Mouse (Mus musculus) embryonic facial prominence, embryonic 15.5 days (tissue): ENCODE measurements around the gene Trpm8. TPM values are rescaled to one million over a fixed set of nuclear protein-coding genes. Genes with fewer than 3 reads are reported as not detected.

ENCODE experiments used
- ATAC-seq: fragments of 200-750 bp; cut with Nextera tagmentation; 2 replicates; pipeline ENCODE4 v1.8.0; 2017; ENCODE audit warnings: low read depth, moderate TSS enrichment; ENCODE audit not compliant: insufficient number of reproducible peaks, low FRiP score, low TSS enrichment
- H3K27ac ChIP-seq: fragments of 300-500 bp; sonication (generic); replicated peaks from 2 replicates; pipeline ENCODE4 v1.5.1; 2015; ENCODE audit warnings: mild to moderate bottlenecking, inconsistent platforms
- H3K27me3 ChIP-seq: fragments of 300-500 bp; sonication (generic); 2 replicates; pipeline ENCODE4 v1.6.1; 2015; ENCODE audit warnings: inconsistent platforms
- H3K36me3 ChIP-seq: fragments of 300-500 bp; sonication (generic); 2 replicates; pipeline ENCODE4 v1.6.1; 2015; ENCODE audit warnings: mild to moderate bottlenecking, inconsistent platforms
- H3K4me1 ChIP-seq: fragments of 300-500 bp; sonication (generic); 2 replicates; pipeline ENCODE4 v1.6.1; 2015; ENCODE audit warnings: inconsistent platforms
- H3K4me2 ChIP-seq: fragments of 300-500 bp; sonication (generic); replicated peaks from 2 replicates; pipeline ENCODE4 v1.6.1; 2015; ENCODE audit warnings: mild to moderate bottlenecking, inconsistent platforms
- H3K4me3 ChIP-seq: fragments of 300-500 bp; sonication (generic); replicated peaks from 2 replicates; pipeline ENCODE4 v1.5.1; 2015; ENCODE audit warnings: mild to moderate bottlenecking, inconsistent platforms
- H3K9ac ChIP-seq: fragments of 300-500 bp; sonication (generic); 2 replicates; pipeline ENCODE4 v1.6.1; 2015; ENCODE audit warnings: inconsistent platforms
- H3K9me3 ChIP-seq: fragments of 300-500 bp; sonication (generic); replicated peaks from 2 replicates; pipeline ENCODE4 v1.6.1; 2016; ENCODE audit warnings: inconsistent platforms
- WGBS: fragments of 180-500 bp; shearing (Covaris S2); methylation state at CpG from one replicate; pipeline ENCODE4 v1.1.7; 2015; 5-methylcytosine and 5-hydroxymethylcytosine counted together
- polyA plus RNA-seq: library from polyadenylated mRNA; unstranded; fragments of >200 nt; fragmentation: Nextera tagmentation; extraction: Ambion mirVana; gene quantifications from 2 replicates; pipeline ENCODE4 v1.2.1, GENCODE M21; 2015

Trpm8 gene
- polyA plus RNA-seq, 1 experiment from 2014 or later, result 0.05 TPM

DNA sequence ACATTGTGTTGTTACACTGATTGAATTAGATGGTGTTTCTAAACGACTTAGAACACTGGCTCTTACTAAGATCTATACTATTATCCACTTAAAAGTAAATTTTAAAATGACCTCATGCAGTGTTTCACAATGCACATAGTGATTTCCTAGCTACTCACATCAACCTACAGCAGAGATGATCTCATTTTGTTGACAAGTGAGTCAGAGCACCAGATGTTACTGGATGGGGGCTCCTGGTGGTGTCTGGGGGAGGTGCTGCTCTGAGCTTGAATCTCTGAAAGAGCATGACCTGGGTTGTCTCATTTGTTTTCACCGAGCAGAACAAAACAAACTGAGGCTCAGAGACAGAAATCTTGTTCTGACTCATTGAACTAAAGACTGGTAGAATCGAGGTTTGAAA is 68.1 kb downstream of the Trpm8 start:
- H3K27ac ChIP-seq, result no peak overlapping the region
- no peak overlapping the region for H3K4me3 ChIP-seq
- 32% methylated on average over 3 of the region's 3 CpGs for WGBS
- H3K36me3 ChIP-seq, result no peaks in the 10 kb centered on the region
- no peak for ATAC-seq
- H3K9me3 ChIP-seq, result no peaks in the 10 kb centered on the region
- no peaks in the 10 kb centered on the region for H3K27me3 ChIP-seq
- H3K4me1 ChIP-seq, result no peaks in the 10 kb centered on the region
- H3K4me2 ChIP-seq, result no peak overlapping the region
- H3K9ac ChIP-seq, result no peak overlapping the region

DNA sequence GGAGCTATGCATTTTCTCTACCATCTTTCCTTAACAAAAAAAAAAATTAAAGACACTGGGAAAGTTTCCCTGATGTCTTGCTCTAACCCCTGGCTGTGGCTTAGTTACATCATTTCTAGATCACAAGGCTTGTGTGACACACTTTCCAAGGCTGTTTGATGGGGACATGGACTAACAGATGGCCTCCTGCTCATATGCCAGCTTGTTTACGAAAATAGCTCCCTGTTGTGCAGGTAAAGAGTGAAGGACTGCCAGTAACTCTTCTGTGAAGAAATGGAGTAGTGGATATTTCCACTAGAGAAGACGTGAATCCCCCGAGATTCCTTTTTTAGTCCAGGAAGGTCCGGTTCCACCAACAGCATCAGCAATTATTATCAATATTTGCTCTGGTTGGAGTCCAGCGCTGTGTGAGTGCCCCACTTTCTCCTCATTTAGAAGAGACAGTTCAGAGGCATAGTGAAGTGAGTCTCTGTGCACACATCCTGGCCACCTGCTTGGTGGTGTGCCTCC is 71.1 kb downstream of the Trpm8 start:
- WGBS, result 88% methylated on average over 5 of the region's 5 CpGs
- Histone ChIP-seq H3K27ac (no peak overlapping the region), H3K9me3 (no peaks in the 10 kb centered on the region)

DNA sequence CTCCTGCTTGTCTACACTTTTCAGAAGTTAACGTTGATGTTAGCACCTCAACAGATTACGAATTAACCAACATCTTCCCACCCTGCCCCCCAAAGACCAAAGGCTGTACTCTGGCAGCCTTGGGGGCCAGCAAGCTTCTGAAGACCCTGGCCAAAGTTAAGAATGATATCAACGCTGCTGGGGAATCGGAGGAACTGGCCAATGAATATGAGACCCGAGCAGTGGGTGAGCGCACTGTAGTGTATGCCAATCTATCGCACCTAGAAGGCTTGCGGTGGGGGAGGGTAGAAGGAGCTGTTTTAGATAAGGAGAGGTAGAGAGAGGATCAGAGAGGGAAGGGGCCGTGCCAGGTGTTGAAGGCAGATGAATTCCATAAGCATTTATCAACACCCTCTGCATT is 73.3 kb downstream of the Trpm8 start:
- H3K9me3 ChIP-seq, result no peaks in the 10 kb centered on the region
- 89% methylated on average over 9 of the region's 9 CpGs for WGBS
- H3K4me2 ChIP-seq, result no peak overlapping the region
- H3K36me3 ChIP-seq, result no peaks in the 10 kb centered on the region
- H3K27me3 ChIP-seq, result no peaks in the 10 kb centered on the region
- H3K27ac ChIP-seq, result no peak overlapping the region
- ATAC-seq, result no peak
- no peak overlapping the region for H3K4me3 ChIP-seq
- H3K4me1 ChIP-seq, result no peaks in the 10 kb centered on the region
- no peak overlapping the region for H3K9ac ChIP-seq

More for the DNA sequence above, 71.1 kb downstream of the Trpm8 start:
- ATAC-seq, result no peak
- H3K27me3 ChIP-seq, result no peaks in the 10 kb centered on the region
- no peaks in the 10 kb centered on the region for H3K36me3 ChIP-seq
- no peaks in the 10 kb centered on the region for H3K4me1 ChIP-seq
- H3K9ac ChIP-seq, result no peak overlapping the region
- H3K4me2 ChIP-seq, result no peak overlapping the region
- no peak overlapping the region for H3K4me3 ChIP-seq

DNA sequence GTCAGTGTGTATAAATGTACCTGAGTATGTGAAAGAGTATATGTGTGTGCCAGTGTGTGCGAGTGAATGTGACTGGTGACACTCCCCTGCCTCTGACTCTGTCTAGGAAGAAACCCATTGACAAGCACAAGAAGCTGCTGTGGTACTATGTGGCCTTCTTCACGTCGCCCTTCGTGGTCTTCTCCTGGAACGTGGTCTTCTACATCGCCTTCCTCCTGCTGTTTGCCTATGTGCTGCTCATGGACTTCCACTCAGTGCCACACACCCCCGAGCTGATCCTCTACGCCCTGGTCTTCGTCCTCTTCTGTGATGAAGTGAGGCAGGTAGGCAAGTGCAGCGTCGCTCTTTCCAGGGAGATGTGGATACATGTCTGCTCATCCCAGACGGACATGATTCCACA is 77.6 kb downstream of the Trpm8 start:
- H3K36me3 ChIP-seq, result no peaks in the 10 kb centered on the region
- no peak overlapping the region for H3K9ac ChIP-seq
- no peak overlapping the region for H3K27ac ChIP-seq
- no peak for ATAC-seq
- 90% methylated on average over 12 of the region's 12 CpGs for WGBS
- H3K4me1 ChIP-seq, result no peaks in the 10 kb centered on the region
- H3K4me2 ChIP-seq, result no peak overlapping the region
- no peaks in the 10 kb centered on the region for H3K27me3 ChIP-seq
- no peak overlapping the region for H3K4me3 ChIP-seq
- no peaks in the 10 kb centered on the region for H3K9me3 ChIP-seq

DNA sequence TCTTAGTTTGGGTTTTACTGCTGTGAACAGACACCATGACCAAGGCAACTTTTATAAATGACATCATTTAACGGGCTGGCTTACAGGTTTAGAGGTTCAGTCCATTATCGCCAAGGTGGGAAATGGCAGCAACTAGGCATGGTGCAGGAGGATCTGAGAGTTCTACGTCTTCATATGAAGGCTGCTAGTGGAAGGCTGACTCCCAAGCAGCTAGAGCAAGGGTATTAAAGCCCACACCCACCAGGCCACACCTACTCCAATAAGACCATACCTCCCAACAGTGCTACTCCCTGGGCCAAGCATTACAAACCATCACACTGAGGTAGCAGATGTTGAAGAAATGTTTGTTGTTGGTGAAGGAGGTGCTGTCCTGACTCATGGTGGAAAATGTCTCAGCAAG is 78.2 kb downstream of the Trpm8 start:
- no peaks in the 10 kb centered on the region for H3K27me3 ChIP-seq
- H3K27ac ChIP-seq, result no peak overlapping the region
- ATAC-seq, result no peak
- H3K4me2 ChIP-seq, result no peak overlapping the region
- no peaks in the 10 kb centered on the region for H3K4me1 ChIP-seq
- no peaks in the 10 kb centered on the region for H3K9me3 ChIP-seq
- no peak overlapping the region for H3K9ac ChIP-seq
- no peaks in the 10 kb centered on the region for H3K36me3 ChIP-seq
- H3K4me3 ChIP-seq, result no peak overlapping the region
- WGBS, result 85% methylated on average over 3 of the region's 3 CpGs

DNA sequence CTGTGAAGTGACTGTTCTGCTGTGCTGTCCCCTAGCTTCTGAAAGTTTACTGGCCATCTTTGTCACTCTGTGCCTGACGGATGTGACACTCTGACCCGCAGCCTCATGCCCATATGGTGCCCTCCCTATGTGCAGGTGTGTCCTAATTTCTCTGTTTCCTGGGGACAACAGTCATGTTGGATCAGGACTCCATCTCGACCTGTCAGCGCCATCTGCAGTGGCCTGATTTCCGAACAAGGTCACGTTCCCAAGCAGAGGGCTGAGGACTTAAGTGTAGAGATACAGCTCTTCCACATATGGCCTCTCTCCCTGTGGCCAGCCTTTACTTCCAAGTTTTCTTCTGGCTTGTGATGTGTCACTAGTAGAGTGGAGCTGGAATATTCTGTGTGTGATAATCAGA is 79.2 kb downstream of the Trpm8 start:
- Histone ChIP-seq H3K4me2 (no peak overlapping the region), H3K36me3 (no peaks in the 10 kb centered on the region), H3K27ac (no peak overlapping the region), H3K4me3 (no peak overlapping the region), H3K9me3 (no peaks in the 10 kb centered on the region), H3K9ac (no peak overlapping the region), H3K27me3 (no peaks in the 10 kb centered on the region), H3K4me1 (no peaks in the 10 kb centered on the region)
- no peak for ATAC-seq
- WGBS, result 79% methylated on average over 6 of the region's 6 CpGs

DNA sequence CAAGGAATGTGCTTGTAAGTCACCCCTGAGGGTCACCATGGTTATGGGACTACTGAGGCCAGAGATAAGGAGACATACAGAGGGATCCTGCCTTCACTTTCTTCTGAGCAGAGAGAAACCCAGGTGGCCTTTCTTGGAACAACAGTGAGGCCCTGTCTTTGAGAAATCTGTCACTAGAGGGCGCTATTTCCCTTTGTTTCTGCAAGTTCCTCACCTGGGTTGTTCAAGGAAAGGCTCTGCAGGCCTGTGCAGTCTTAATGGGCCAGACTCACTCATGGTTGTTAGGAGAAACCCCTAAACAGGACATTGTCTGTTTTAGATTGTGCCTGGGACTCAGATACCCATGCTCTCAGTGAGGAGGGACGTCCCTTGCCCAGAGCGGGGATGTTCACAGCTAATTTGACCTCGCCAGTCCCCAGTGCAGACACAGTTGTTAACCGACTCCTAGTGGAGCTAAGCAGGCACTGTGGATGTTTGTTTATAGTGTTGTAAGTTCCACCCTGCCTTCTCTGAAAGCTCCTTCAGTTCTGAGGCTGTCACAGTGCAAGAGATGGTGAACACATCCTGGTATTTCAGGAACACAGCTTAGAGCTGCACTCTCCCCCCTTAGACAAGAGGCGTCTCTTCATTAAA is 80.1 kb downstream of the Trpm8 start:
- Histone ChIP-seq H3K4me3 (no peak overlapping the region), H3K36me3 (no peaks in the 10 kb centered on the region), H3K27me3 (no peaks in the 10 kb centered on the region), H3K27ac (no peak overlapping the region), H3K4me2 (no peak overlapping the region), H3K9me3 (no peaks in the 10 kb centered on the region), H3K9ac (no peak overlapping the region), H3K4me1 (no peaks in the 10 kb centered on the region)
- peak; percentile 60; the same call in 1 of the 2 replicates for ATAC-seq
- WGBS, result 49% methylated on average over 6 of the region's 6 CpGs

DNA sequence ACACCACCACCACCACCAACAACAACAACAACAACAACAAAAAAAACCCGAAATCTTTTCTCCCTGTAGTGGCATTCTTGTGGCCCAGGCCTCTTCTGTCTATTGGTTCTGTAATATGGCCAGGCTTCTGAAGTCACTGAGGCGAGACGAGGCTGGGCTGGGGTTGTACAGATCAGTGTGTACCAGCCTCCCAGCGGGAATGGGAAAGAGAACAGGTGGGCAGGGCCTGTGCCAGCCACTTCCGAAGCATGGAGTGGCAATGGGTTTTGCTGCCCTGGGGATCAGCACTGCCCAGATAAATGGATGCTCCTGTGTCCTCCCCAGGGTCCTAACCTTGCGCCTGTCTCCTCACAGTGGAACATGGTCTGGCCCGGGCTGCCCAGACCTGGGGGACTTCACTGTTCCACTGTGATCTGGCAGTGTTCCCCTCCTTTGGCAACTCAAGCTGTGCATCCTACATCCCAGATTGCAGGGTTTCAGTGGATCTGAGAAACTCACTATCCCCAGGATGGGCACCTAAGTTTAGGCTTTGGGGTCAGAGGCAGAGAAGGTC is 80.7 kb downstream of the Trpm8 start:
- no peak for ATAC-seq
- no peaks in the 10 kb centered on the region for H3K36me3 ChIP-seq

DNA sequence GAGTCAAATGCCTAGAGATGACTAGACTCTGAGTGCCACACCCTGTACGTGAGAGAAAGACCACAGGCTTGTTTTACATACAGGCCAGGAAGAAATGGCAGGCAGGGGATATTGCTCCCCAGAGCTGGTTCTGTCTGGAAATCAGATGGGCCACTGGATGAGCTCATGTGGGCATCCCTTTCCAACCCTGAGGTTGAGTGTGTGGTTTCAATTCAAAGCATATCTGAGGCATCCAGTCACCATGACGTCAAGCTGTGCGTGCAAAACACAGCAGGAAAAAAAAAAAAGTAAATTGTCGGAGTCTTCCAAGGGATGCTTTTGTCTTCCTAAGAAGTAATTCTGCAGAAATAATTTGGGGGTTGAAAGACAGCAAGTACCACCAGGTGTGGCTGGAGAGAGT is 83.6 kb downstream of the Trpm8 start:
- Histone ChIP-seq H3K9ac (no peak overlapping the region), H3K27me3 (no peaks in the 10 kb centered on the region), H3K36me3 (no peaks in the 10 kb centered on the region), H3K4me3 (no peak overlapping the region), H3K9me3 (no peaks in the 10 kb centered on the region), H3K4me2 (no peak overlapping the region), H3K4me1 (no peaks in the 10 kb centered on the region), H3K27ac (no peak overlapping the region)
- 39% methylated on average over 4 of the region's 4 CpGs for WGBS
- ATAC-seq, result no peak

More for the DNA sequence above, 80.7 kb downstream of the Trpm8 start:
- Histone ChIP-seq H3K27me3 (no peaks in the 10 kb centered on the region), H3K27ac (no peak overlapping the region), H3K9ac (no peak overlapping the region), H3K4me1 (no peaks in the 10 kb centered on the region), H3K4me2 (no peak overlapping the region), H3K4me3 (no peak overlapping the region), H3K9me3 (no peaks in the 10 kb centered on the region)
- 85% methylated on average over 7 of the region's 7 CpGs for WGBS

DNA sequence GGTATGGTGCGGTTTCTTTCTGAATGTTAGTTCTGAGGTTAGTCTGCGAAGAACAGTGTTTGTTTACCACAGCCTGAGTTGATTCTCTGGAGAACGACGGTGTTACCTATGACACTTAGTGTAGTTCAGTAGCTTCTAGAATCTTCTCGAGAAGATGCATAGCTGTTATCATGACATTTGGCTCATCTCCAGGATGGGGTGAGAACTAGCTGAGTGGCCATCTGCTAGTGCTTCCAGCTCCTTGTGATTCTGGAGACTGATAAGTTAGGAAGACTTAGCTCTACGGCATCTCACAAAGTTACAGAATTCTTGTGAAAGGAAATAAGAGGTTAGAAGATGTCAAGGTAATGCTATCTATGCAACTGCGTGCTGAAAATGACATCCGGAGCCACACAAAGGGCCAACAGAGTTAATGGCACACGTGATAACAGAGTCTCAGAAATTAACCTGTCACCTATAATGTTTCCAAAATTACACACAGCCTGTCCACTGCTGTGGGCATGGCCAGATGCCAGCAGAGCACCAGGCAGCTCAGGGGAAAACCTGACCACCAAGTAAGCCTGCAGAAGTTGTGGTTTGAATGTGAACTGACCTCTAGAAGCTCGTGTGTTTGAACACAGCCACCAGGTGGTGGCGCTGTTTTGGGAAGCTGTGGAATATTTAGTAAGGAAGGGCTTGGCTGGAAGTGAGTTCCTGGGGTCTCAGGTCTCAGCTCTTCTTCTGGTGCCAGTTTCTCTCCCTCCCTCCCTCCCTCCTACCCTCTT is 89.6 kb downstream of the Trpm8 start:
- H3K4me1 ChIP-seq, result no peaks in the 10 kb centered on the region
- no peak overlapping the region for H3K4me3 ChIP-seq
- ATAC-seq, result no peak
- no peaks in the 10 kb centered on the region for H3K9me3 ChIP-seq
- H3K36me3 ChIP-seq, result no peaks in the 10 kb centered on the region
- no peak overlapping the region for H3K9ac ChIP-seq
- H3K27me3 ChIP-seq, result no peaks in the 10 kb centered on the region
- H3K27ac ChIP-seq, result no peak overlapping the region
- H3K4me2 ChIP-seq, result no peak overlapping the region
- WGBS, result 77% methylated on average over 11 of the region's 11 CpGs

DNA sequence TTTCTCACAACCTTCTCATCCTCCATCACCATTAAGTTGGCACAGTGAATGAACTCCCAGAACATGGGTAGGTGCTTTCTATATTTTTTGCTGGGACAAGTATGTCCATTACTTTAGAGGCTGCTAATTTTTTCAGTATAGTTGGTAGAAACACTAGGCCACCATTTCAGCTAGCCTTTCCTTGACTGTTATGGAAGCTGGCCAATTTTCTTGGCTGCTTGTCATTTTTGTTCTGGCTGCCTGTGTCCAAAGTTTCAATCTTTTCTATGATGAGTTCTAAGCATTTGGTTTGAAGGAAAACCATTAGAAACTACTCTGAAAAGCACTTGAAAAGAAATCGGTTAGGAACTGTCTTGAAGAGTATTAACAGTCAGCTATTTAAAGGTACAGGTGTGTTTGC is 101.0 kb downstream of the Trpm8 start:
- no peak for ATAC-seq
- Histone ChIP-seq H3K27ac (no peak overlapping the region), H3K4me3 (no peak overlapping the region), H3K9me3 (no peaks in the 10 kb centered on the region), H3K9ac (no peak overlapping the region), H3K4me2 (no peak overlapping the region), H3K36me3 (no peaks in the 10 kb centered on the region), H3K4me1 (no peaks in the 10 kb centered on the region), H3K27me3 (no peaks in the 10 kb centered on the region)
- 81% methylated on average over 1 of the region's 1 CpGs for WGBS
